Mouse (Mus musculus): ENCODE results near the gene Fgfr4. TPM values are rescaled to one million over a fixed set of nuclear protein-coding genes. Genes with fewer than 3 reads are reported as not detected.
"Not testable (repeated sequence)": the region's sequence is repeated elsewhere in the genome, so short reads cannot be mapped to it uniquely, and the experiment has no call there.

The Fgfr4 gene
- polyA plus RNA-seq, 1 experiment from 2014 or later: 12.7 TPM

GRCm38 (mm10) chr13:55191535-55191934 lies 39.1 kb downstream of the Fgfr4 start:
- Histone ChIP-seq H3K9ac (no peak overlapping the region), H3K36me3 (no peaks in the 10 kb centered on the region), H3K4me2 (replicated peaks) (no peak overlapping the region), H3K4me3 (replicated peaks) (no peak overlapping the region), H3K9me3 (replicated peaks) (no peaks in the 10 kb centered on the region), H3K27ac (replicated peaks) (no peak overlapping the region), H3K27me3 (no peaks in the 10 kb centered on the region), H3K4me1 (peaks cover 12% of the 10 kb centered on the region)
- ATAC-seq (ENCODE audit: insufficient number of reproducible peaks, low FRiP score, low TSS enrichment, low read depth): no peak
- WGBS: 84% methylated on average over 5 of the region's 5 CpGs

GRCm38 (mm10) chr13:55202758-55203157 lies 50.3 kb downstream of the Fgfr4 start:
- not testable (repeated sequence) for H3K4me3 ChIP-seq (replicated peaks); H3K27me3 ChIP-seq; H3K36me3 ChIP-seq; ATAC-seq (ENCODE audit: insufficient number of reproducible peaks, low FRiP score, low TSS enrichment, low read depth); H3K4me1 ChIP-seq; H3K9ac ChIP-seq; H3K27ac ChIP-seq (replicated peaks); H3K4me2 ChIP-seq (replicated peaks); H3K9me3 ChIP-seq (replicated peaks)
- 86% methylated on average over 4 of the region's 4 CpGs for WGBS

- Histone ChIP-seq H3K9me3 (replicated peaks) (no peaks in the 10 kb centered on the region), H3K27me3 (no peaks in the 10 kb centered on the region), H3K27ac (replicated peaks) (no peak overlapping the region), H3K4me3 (replicated peaks) (no peak overlapping the region), H3K9ac (no peak overlapping the region), H3K4me1 (0 out of 2 replicates have a peak, but pooled peaks cover under 1% of the 10 kb centered on the region), H3K4me2 (replicated peaks) (no peak overlapping the region), H3K36me3 (no peaks in the 10 kb centered on the region)
- ATAC-seq (ENCODE audit: insufficient number of reproducible peaks, low FRiP score, low TSS enrichment, low read depth): no peak
- 74% methylated on average over 9 of the region's 9 CpGs for WGBS
Observed at GRCm38 (mm10) chr13:55203740-55204139, 51.3 kb downstream of the Fgfr4 start.

GRCm38 (mm10) chr13:55204667-55205389 lies 52.4 kb downstream of the Fgfr4 start:
- H3K36me3 ChIP-seq: no peaks in the 10 kb centered on the region
- 63% methylated on average over 8 of the region's 11 CpGs for WGBS

GRCm38 (mm10) chr13:55205448-55206205 lies 53.2 kb downstream of the Fgfr4 start:
- Histone ChIP-seq H3K4me1 (peaks cover 19% of the 10 kb centered on the region), H3K27ac (replicated peaks) (no peak overlapping the region), H3K4me3 (replicated peaks) (no peak overlapping the region), H3K9me3 (replicated peaks) (no peaks in the 10 kb centered on the region), H3K9ac (no peak overlapping the region), H3K4me2 (replicated peaks) (no peak overlapping the region), H3K27me3 (no peaks in the 10 kb centered on the region), H3K36me3 (no peaks in the 10 kb centered on the region)
- WGBS: 94% methylated on average over 6 of the region's 6 CpGs
- no peak for ATAC-seq (ENCODE audit: insufficient number of reproducible peaks, low FRiP score, low TSS enrichment, low read depth)

More at GRCm38 (mm10) chr13:55204667-55205389, 52.4 kb downstream of the Fgfr4 start:
- H3K9me3 ChIP-seq (replicated peaks): no peaks in the 10 kb centered on the region
- H3K4me2 ChIP-seq (replicated peaks): no peak overlapping the region
- H3K27ac ChIP-seq (replicated peaks): no peak overlapping the region
- peaks cover 11% of the 10 kb centered on the region for H3K4me1 ChIP-seq
- H3K4me3 ChIP-seq (replicated peaks): no peak overlapping the region
- ATAC-seq (ENCODE audit: insufficient number of reproducible peaks, low FRiP score, low TSS enrichment, low read depth): no peak
- no peak overlapping the region for H3K9ac ChIP-seq
- H3K27me3 ChIP-seq: no peaks in the 10 kb centered on the region

- Histone ChIP-seq H3K4me1 (peaks cover 37% of the 10 kb centered on the region), H3K9me3 (replicated peaks) (no peaks in the 10 kb centered on the region), H3K36me3 (peaks cover 9% of the 10 kb centered on the region; the same call in 1 of the 2 replicates), H3K27me3 (no peaks in the 10 kb centered on the region), H3K9ac (no peak overlapping the region), H3K4me2 (replicated peaks) (peak overlapping the region; percentile 84; the same call in 1 of the 2 replicates), H3K4me3 (replicated peaks) (no peak overlapping the region), H3K27ac (replicated peaks) (peak overlapping the region; percentile 98)
- no peak for ATAC-seq (ENCODE audit: insufficient number of reproducible peaks, low FRiP score, low TSS enrichment, low read depth)
- WGBS: 58% methylated on average over 13 of the region's 13 CpGs
Observed at GRCm38 (mm10) chr13:55208837-55209648, 56.6 kb downstream of the Fgfr4 start.

GRCm38 (mm10) chr13:55209649-55210192 lies 57.3 kb downstream of the Fgfr4 start, which contains the start of gene Nsd1:
Gene Nsd1, plus strand, starts transcription at chr13:55209782.
- no peaks in the 10 kb centered on the region for H3K27me3 ChIP-seq
- H3K36me3 ChIP-seq: peaks cover 14% of the 10 kb centered on the region; the same call in 1 of the 2 replicates
- peak within 1 kb of the TSS; percentile 98 for H3K27ac ChIP-seq (replicated peaks)
- peak within 1 kb of the TSS; percentile 80 for H3K9ac ChIP-seq
- ATAC-seq (ENCODE audit: insufficient number of reproducible peaks, low FRiP score, low TSS enrichment, low read depth): no peak
- peak within 1 kb of the TSS; percentile 60 for H3K4me3 ChIP-seq (replicated peaks)
- peaks cover 44% of the 10 kb centered on the region for H3K4me1 ChIP-seq
- WGBS: 27% methylated on average over 31 of the region's 31 CpGs
- H3K9me3 ChIP-seq (replicated peaks): no peaks in the 10 kb centered on the region
- peak within 1 kb of the TSS; percentile 84 for H3K4me2 ChIP-seq (replicated peaks)

GRCm38 (mm10) chr13:55210193-55210970 lies 57.9 kb downstream of the Fgfr4 start:
- H3K4me1 ChIP-seq: peaks cover 44% of the 10 kb centered on the region
- peak overlapping the region; percentile 60 for H3K4me3 ChIP-seq (replicated peaks)
- peak overlapping the region; percentile 80 for H3K9ac ChIP-seq
- no peaks in the 10 kb centered on the region for H3K27me3 ChIP-seq
- H3K36me3 ChIP-seq: peaks cover 14% of the 10 kb centered on the region; the same call in 1 of the 2 replicates
- no peaks in the 10 kb centered on the region for H3K9me3 ChIP-seq (replicated peaks)
- peak overlapping the region; percentile 84 for H3K4me2 ChIP-seq (replicated peaks)
- peak; percentile 61 for ATAC-seq (ENCODE audit: insufficient number of reproducible peaks, low FRiP score, low TSS enrichment, low read depth)
- peak overlapping the region; percentile 98 for H3K27ac ChIP-seq (replicated peaks)
- 3% methylated on average over 57 of the region's 77 CpGs for WGBS

- peak overlapping the region; percentile 80 for H3K9ac ChIP-seq
- no peaks in the 10 kb centered on the region for H3K27me3 ChIP-seq
- WGBS: 1% methylated on average over 17 of the region's 17 CpGs
Observed at GRCm38 (mm10) chr13:55210971-55211220, 58.5 kb downstream of the Fgfr4 start.

GRCm38 (mm10) chr13:55211221-55212010 lies 59.0 kb downstream of the Fgfr4 start:
- Histone ChIP-seq H3K36me3 (peaks cover 21% of the 10 kb centered on the region; the same call in 1 of the 2 replicates), H3K4me1 (peaks cover 51% of the 10 kb centered on the region), H3K4me2 (replicated peaks) (peak overlapping the region; percentile 84), H3K9ac (peak overlapping the region; percentile 80), H3K9me3 (replicated peaks) (no peaks in the 10 kb centered on the region), H3K4me3 (replicated peaks) (peak overlapping the region; percentile 60), H3K27me3 (no peaks in the 10 kb centered on the region), H3K27ac (replicated peaks) (peak overlapping the region; percentile 98)
- peak; percentile 85 for ATAC-seq (ENCODE audit: insufficient number of reproducible peaks, low FRiP score, low TSS enrichment, low read depth)
- WGBS: 0% methylated on average over 30 of the region's 93 CpGs

More at GRCm38 (mm10) chr13:55210971-55211220, 58.5 kb downstream of the Fgfr4 start:
- Histone ChIP-seq H3K9me3 (replicated peaks) (no peaks in the 10 kb centered on the region), H3K27ac (replicated peaks) (peak overlapping the region; percentile 98), H3K36me3 (peaks cover 16% of the 10 kb centered on the region; the same call in 1 of the 2 replicates), H3K4me3 (replicated peaks) (peak overlapping the region; percentile 60), H3K4me2 (replicated peaks) (peak overlapping the region; percentile 84), H3K4me1 (peaks cover 46% of the 10 kb centered on the region)
- peak; percentile 64 for ATAC-seq (ENCODE audit: insufficient number of reproducible peaks, low FRiP score, low TSS enrichment, low read depth)
